Mouse (Mus musculus): ENCODE measurements at regions not wholly inside any gene's neighbourhood (a gene's known extent, or its start where the extent isn't known, plus 50 kb on each side); places are given as distances from the start of the nearest gene placed in this dataset.
"Not testable (repeated sequence)": the region's sequence is repeated elsewhere in the genome, so short reads cannot be mapped to it uniquely, and the experiment has no call there.

DNA sequence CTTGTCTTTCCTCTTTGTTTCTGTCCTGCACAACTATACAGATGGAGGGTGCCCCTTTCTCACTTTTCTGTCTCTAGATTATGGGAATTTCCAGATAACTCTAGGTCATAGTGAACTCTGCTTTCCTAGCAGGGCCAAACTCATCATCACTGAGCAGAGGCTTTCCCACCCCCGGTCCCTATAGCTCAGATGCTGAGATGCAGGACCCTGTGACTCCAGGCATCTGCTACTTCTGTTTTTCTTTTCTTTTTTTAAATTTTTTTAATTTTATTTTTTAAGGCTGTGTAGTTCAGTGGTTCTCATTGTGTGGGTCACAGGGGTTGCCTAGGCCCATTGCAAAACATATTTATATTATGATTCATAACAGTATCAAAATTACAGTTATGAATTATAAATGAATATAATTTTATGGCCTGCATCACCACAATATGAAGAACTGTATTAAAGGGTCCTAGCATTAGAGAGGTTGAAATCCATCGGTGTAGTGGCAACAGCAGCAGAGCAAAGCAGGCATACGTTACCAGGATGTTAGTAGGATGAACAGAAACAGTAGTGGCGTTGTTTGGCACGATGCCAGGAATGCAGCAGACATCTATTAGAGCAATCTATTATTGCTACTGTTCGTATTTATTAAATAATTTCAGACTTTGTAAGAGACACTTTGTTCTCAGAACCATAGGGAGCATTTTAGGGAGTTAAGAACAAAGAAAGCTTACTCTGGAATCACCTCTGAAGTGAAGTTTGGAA is 343.8 kb downstream of the Edem1 start:
- no peaks in the 10 kb centered on the region for H3K4me1 ChIP-seq (replicated peaks; ENCODE audit: control insufficient read depth, insufficient read depth, low read length)
- no peaks in the 10 kb centered on the region for H3K9me3 ChIP-seq (ENCODE audit: control insufficient read depth, low read length)
- ATAC-seq (replicated peaks; ENCODE audit: low FRiP score) (peak; percentile 57; the same call in 1 of the 2 replicates), DNase-seq (ENCODE audit: low spot score) (no peak)
- H3K9ac ChIP-seq (ENCODE audit: low read length), result no peak overlapping the region
- no peaks in the 10 kb centered on the region for H3K27me3 ChIP-seq (ENCODE audit: control insufficient read depth, insufficient read depth, low read length)
- no peak overlapping the region for H3K4me2 ChIP-seq (ENCODE audit: low read depth, low read length, severe bottlenecking)
- H3K27ac ChIP-seq (ENCODE audit: low read depth, low read length), result no peak overlapping the region
- WGBS, result 78% methylated on average over 6 of the region's 6 CpGs
- no peak overlapping the region for H3K4me3 ChIP-seq (ENCODE audit: low read depth, low read length)
- H3K36me3 ChIP-seq (ENCODE audit: control insufficient read depth, insufficient read depth, low read length), result no peaks in the 10 kb centered on the region

DNA sequence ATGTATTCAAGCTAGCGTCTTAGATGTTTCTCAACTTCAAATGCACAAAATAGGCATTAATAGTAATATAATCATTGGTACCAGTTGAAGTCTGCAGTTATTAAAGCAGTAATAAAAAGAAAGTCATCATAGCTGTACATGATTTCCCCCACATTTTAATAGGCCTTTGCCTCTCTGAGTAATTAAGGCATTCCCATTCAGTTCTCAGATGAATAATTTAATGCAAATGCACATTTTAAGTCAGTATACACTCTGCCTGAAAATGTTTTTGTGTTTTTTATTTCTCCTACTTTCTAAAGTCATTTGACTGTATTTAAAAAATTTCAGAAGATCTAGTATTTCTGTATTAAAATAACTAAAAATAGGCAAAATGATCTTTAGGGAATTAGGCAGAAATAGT is 344.6 kb downstream of the Edem1 start:
- Histone ChIP-seq H3K9me3 (ENCODE audit: control insufficient read depth, low read length) (no peaks in the 10 kb centered on the region), H3K4me2 (ENCODE audit: low read depth, low read length, severe bottlenecking) (no peak overlapping the region), H3K4me3 (ENCODE audit: low read depth, low read length) (no peak overlapping the region), H3K27ac (ENCODE audit: low read depth, low read length) (no peak overlapping the region), H3K9ac (ENCODE audit: low read length) (no peak overlapping the region), H3K27me3 (ENCODE audit: control insufficient read depth, insufficient read depth, low read length) (no peaks in the 10 kb centered on the region), H3K36me3 (ENCODE audit: control insufficient read depth, insufficient read depth, low read length) (no peaks in the 10 kb centered on the region), H3K4me1 (replicated peaks; ENCODE audit: control insufficient read depth, insufficient read depth, low read length) (no peaks in the 10 kb centered on the region)
- no peak for DNase-seq (ENCODE audit: low spot score)
- ATAC-seq (replicated peaks; ENCODE audit: low FRiP score), result no peak
- WGBS, result 91% methylated on average over 1 of the region's 1 CpGs

DNA sequence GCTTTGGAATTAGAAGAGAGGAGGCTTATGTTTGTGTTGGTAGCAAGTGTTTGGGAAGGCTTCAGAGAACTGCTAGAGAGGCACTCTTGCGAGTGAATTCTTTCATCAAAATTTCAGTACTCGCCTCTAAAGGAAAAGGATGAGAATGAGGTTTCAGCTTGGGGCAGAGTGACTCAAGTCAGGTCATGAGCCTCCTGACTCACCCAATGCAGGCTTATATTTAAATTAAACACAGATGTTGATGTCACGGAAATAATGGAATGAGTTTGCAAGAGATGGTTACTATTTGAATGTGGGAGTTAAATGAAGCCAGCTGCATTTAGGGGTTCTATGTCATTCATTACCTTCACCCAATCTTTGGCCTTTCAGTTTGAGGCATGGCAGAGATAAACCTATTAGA is 348.4 kb downstream of the Edem1 start:
- Histone ChIP-seq H3K4me1 (replicated peaks; ENCODE audit: control insufficient read depth, insufficient read depth, low read length) (no peaks in the 10 kb centered on the region), H3K36me3 (ENCODE audit: control insufficient read depth, insufficient read depth, low read length) (no peaks in the 10 kb centered on the region), H3K4me2 (ENCODE audit: low read depth, low read length, severe bottlenecking) (no peak overlapping the region), H3K27ac (ENCODE audit: low read depth, low read length) (no peak overlapping the region), H3K9ac (ENCODE audit: low read length) (no peak overlapping the region), H3K9me3 (ENCODE audit: control insufficient read depth, low read length) (no peaks in the 10 kb centered on the region), H3K27me3 (ENCODE audit: control insufficient read depth, insufficient read depth, low read length) (no peaks in the 10 kb centered on the region), H3K4me3 (ENCODE audit: low read depth, low read length) (no peak overlapping the region)
- WGBS, result 70% methylated on average over 3 of the region's 3 CpGs
- DNase-seq (ENCODE audit: low spot score) (no peak), ATAC-seq (replicated peaks; ENCODE audit: low FRiP score) (no peak)

DNA sequence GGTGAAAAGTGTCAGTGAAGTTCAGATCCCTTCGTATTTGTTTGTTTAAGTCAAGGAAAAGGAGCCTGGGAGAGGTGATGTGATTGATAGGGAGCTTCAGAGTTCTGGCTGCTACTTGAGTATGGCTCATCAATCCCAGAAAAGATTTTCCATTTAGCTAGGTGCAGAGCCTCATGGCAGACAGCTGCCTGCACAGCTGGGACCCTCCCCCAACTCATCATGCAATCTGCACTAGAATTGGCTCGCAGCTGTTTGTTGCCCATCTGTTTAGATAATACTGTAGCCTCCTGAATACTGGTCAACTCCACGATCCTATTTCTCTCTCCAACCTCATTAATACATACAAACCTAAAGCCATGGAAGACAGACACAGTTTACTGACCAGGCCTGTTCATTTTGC is 354.4 kb downstream of the Edem1 start:
- Histone ChIP-seq H3K9me3 (ENCODE audit: control insufficient read depth, low read length) (no peaks in the 10 kb centered on the region), H3K4me3 (ENCODE audit: low read depth, low read length) (no peak overlapping the region), H3K27ac (ENCODE audit: low read depth, low read length) (no peak overlapping the region), H3K36me3 (ENCODE audit: control insufficient read depth, insufficient read depth, low read length) (no peaks in the 10 kb centered on the region), H3K9ac (ENCODE audit: low read length) (no peak overlapping the region), H3K27me3 (ENCODE audit: control insufficient read depth, insufficient read depth, low read length) (no peaks in the 10 kb centered on the region), H3K4me2 (ENCODE audit: low read depth, low read length, severe bottlenecking) (no peak overlapping the region), H3K4me1 (replicated peaks; ENCODE audit: control insufficient read depth, insufficient read depth, low read length) (no peaks in the 10 kb centered on the region)
- no peak for DNase-seq (ENCODE audit: low spot score)
- 78% methylated on average over 3 of the region's 3 CpGs for WGBS
- no peak for ATAC-seq (replicated peaks; ENCODE audit: low FRiP score)

DNA sequence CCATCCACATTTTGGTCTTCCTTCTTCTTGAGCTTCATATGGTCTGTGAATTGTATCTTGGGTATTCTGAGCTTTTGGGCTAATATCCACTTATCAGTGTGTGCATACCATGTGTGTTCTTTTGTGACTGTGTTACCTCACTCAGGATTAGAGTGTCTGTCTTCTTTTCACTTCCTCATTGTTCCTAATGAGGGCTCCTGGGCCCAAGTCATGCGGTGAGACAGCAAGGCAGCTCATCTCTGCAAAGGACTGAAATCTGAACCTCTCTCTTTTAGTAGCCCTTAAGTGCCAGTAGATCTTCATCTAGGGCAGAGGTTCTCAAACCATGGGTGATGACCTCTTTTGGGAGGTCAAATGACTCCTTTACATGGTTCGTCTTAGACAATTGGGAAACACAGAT is 364.6 kb downstream of the Edem1 start:
- not testable (repeated sequence) for ATAC-seq (replicated peaks; ENCODE audit: low FRiP score); H3K9me3 ChIP-seq (ENCODE audit: control insufficient read depth, low read length); H3K4me1 ChIP-seq (replicated peaks; ENCODE audit: control insufficient read depth, insufficient read depth, low read length); DNase-seq (ENCODE audit: low spot score); H3K27ac ChIP-seq (ENCODE audit: low read depth, low read length); H3K36me3 ChIP-seq (ENCODE audit: control insufficient read depth, insufficient read depth, low read length); H3K9ac ChIP-seq (ENCODE audit: low read length); H3K27me3 ChIP-seq (ENCODE audit: control insufficient read depth, insufficient read depth, low read length); H3K4me3 ChIP-seq (ENCODE audit: low read depth, low read length); H3K4me2 ChIP-seq (ENCODE audit: low read depth, low read length, severe bottlenecking)
- 86% methylated on average over 2 of the region's 2 CpGs for WGBS

DNA sequence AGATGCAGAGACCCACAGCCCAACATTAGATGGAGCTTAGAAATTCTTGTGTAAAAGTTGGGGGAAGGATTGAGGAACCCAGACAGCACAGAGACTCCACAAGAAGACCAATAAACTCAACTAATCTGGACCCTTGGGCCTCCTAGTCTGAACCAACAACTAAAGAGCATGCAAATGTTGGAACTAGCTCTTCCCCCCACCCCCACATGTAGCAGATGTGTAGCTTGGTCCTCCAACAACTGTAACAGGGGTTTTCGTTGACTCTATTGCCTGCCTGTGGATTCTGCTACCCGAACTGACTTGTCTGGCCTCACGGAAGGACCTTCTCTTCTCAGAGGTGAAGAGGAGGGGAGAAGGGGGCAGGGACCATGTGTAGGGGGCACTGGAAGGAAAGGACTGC is 365.2 kb downstream of the Edem1 start:
- Histone ChIP-seq H3K27me3 (ENCODE audit: control insufficient read depth, insufficient read depth, low read length) (no peaks in the 10 kb centered on the region), H3K9ac (ENCODE audit: low read length) (no peak overlapping the region), H3K4me2 (ENCODE audit: low read depth, low read length, severe bottlenecking) (no peak overlapping the region), H3K4me1 (replicated peaks; ENCODE audit: control insufficient read depth, insufficient read depth, low read length) (no peaks in the 10 kb centered on the region), H3K4me3 (ENCODE audit: low read depth, low read length) (no peak overlapping the region), H3K9me3 (ENCODE audit: control insufficient read depth, low read length) (no peaks in the 10 kb centered on the region), H3K36me3 (ENCODE audit: control insufficient read depth, insufficient read depth, low read length) (no peaks in the 10 kb centered on the region), H3K27ac (ENCODE audit: low read depth, low read length) (no peak overlapping the region)
- DNase-seq (ENCODE audit: low spot score) (no peak), ATAC-seq (replicated peaks; ENCODE audit: low FRiP score) (no peak)
- WGBS, result 94% methylated on average over 3 of the region's 3 CpGs

- no peak overlapping the region for H3K9ac ChIP-seq (ENCODE audit: low read length)
These were observed 381.3 kb downstream of the Edem1 start for GRCm38 (mm10) chr6:109209699-109210098.

GRCm38 (mm10) chr6:109230391-109230790 is 401.9 kb downstream of the Edem1 start:
- Histone ChIP-seq H3K4me2 (ENCODE audit: low read depth, low read length, severe bottlenecking) (no peak overlapping the region), H3K27me3 (ENCODE audit: control insufficient read depth, insufficient read depth, low read length) (no peaks in the 10 kb centered on the region), H3K4me3 (ENCODE audit: low read depth, low read length) (no peak overlapping the region), H3K36me3 (ENCODE audit: control insufficient read depth, insufficient read depth, low read length) (no peaks in the 10 kb centered on the region), H3K27ac (ENCODE audit: low read depth, low read length) (no peak overlapping the region), H3K9me3 (ENCODE audit: control insufficient read depth, low read length) (no peaks in the 10 kb centered on the region), H3K9ac (ENCODE audit: low read length) (no peak overlapping the region), H3K4me1 (replicated peaks; ENCODE audit: control insufficient read depth, insufficient read depth, low read length) (no peaks in the 10 kb centered on the region)
- no peak for DNase-seq (ENCODE audit: low spot score)
- WGBS, result 90% methylated on average over 6 of the region's 6 CpGs
- ATAC-seq (replicated peaks; ENCODE audit: low FRiP score), result no peak

More at GRCm38 (mm10) chr6:109209699-109210098, 381.3 kb downstream of the Edem1 start:
- DNase-seq (ENCODE audit: low spot score) (no peak), ATAC-seq (replicated peaks; ENCODE audit: low FRiP score) (no peak)
- H3K27me3 ChIP-seq (ENCODE audit: control insufficient read depth, insufficient read depth, low read length), result no peaks in the 10 kb centered on the region
- no peaks in the 10 kb centered on the region for H3K4me1 ChIP-seq (replicated peaks; ENCODE audit: control insufficient read depth, insufficient read depth, low read length)
- H3K4me3 ChIP-seq (ENCODE audit: low read depth, low read length), result no peak overlapping the region
- WGBS, result 77% methylated on average over 2 of the region's 2 CpGs
- H3K36me3 ChIP-seq (ENCODE audit: control insufficient read depth, insufficient read depth, low read length), result no peaks in the 10 kb centered on the region
- H3K4me2 ChIP-seq (ENCODE audit: low read depth, low read length, severe bottlenecking), result no peak overlapping the region
- no peaks in the 10 kb centered on the region for H3K9me3 ChIP-seq (ENCODE audit: control insufficient read depth, low read length)
- no peak overlapping the region for H3K27ac ChIP-seq (ENCODE audit: low read depth, low read length)

- no peak for DNase-seq (ENCODE audit: low spot score)
- Histone ChIP-seq H3K4me3 (ENCODE audit: low read depth, low read length) (no peak overlapping the region), H3K27ac (ENCODE audit: low read depth, low read length) (no peak overlapping the region), H3K9me3 (ENCODE audit: control insufficient read depth, low read length) (no peaks in the 10 kb centered on the region), H3K9ac (ENCODE audit: low read length) (no peak overlapping the region), H3K4me1 (replicated peaks; ENCODE audit: control insufficient read depth, insufficient read depth, low read length) (no peaks in the 10 kb centered on the region), H3K4me2 (ENCODE audit: low read depth, low read length, severe bottlenecking) (no peak overlapping the region), H3K36me3 (ENCODE audit: control insufficient read depth, insufficient read depth, low read length) (no peaks in the 10 kb centered on the region), H3K27me3 (ENCODE audit: control insufficient read depth, insufficient read depth, low read length) (no peaks in the 10 kb centered on the region)
- 82% methylated on average over 3 of the region's 3 CpGs for WGBS
- no peak for ATAC-seq (replicated peaks; ENCODE audit: low FRiP score)
These were observed 405.0 kb downstream of the Edem1 start for GRCm38 (mm10) chr6:109233426-109233825.

Data from forebrain, embryonic 11.5 days (tissue).